Mouse (Mus musculus): ENCODE results near the gene Snx5.

Snx5 gene

GRCm38 (mm10) chr2:144270507-144271420 is at the start of gene Snx5, which contains the start of gene Mgme1:
Gene Snx5, minus strand, starts transcription at chr2:144270906.
Gene Mgme1, plus strand, starts transcription at chr2:144270663.
- DNase-seq (ENCODE audit: low spot score): peak; percentile 91

DNA sequence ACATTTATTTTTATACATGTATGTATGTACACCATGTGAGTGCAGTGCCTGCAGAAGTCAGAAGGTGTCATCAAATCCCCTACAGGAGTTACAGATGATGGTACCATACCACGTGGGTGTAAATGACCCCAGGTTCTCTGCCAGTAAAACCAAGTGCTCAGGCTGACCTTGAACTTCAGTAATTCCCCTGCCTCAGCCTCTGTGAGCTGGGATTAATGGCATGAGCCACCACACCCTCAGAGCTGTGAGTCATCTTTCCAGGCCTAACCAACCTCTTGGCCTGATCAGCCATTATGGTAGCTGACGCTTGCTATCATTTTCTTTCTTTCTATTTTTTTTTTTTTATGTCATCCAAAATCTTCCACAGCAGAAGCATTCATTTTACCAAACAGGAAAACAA is 40.7 kb upstream of the Snx5 start:
- DNase-seq (ENCODE audit: low spot score): no peak

DNA sequence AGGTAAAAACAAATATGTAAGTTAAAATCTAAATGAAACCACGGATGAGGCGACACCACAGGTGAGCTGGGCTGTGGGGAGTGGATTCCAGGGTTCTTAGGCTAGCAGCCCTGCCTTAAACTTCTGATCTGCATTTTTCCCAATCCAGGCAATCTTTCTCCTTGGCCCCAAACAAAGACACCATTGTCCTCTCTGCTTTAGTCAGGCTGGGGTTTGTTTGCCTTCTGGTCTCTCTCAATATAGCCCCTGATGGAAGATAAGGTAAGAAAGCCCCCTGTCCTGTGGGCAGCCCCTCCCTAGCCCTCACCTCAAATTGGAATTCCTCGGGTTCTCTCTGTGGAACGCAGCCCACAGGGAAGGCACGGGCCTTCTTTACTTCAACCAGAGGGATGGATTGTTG is 39.6 kb upstream of the Snx5 start:
- no peak for DNase-seq (ENCODE audit: low spot score)

- DNase-seq (ENCODE audit: low spot score): no peak
Observed at GRCm38 (mm10) chr2:144308561-144308960, 37.9 kb upstream of the Snx5 start.

GRCm38 (mm10) chr2:144305721-144306294 is 35.1 kb upstream of the Snx5 start:
- no peak for DNase-seq (ENCODE audit: low spot score)

- DNase-seq (ENCODE audit: low spot score): no peak
Observed at GRCm38 (mm10) chr2:144301101-144301500, 30.4 kb upstream of the Snx5 start.

DNA sequence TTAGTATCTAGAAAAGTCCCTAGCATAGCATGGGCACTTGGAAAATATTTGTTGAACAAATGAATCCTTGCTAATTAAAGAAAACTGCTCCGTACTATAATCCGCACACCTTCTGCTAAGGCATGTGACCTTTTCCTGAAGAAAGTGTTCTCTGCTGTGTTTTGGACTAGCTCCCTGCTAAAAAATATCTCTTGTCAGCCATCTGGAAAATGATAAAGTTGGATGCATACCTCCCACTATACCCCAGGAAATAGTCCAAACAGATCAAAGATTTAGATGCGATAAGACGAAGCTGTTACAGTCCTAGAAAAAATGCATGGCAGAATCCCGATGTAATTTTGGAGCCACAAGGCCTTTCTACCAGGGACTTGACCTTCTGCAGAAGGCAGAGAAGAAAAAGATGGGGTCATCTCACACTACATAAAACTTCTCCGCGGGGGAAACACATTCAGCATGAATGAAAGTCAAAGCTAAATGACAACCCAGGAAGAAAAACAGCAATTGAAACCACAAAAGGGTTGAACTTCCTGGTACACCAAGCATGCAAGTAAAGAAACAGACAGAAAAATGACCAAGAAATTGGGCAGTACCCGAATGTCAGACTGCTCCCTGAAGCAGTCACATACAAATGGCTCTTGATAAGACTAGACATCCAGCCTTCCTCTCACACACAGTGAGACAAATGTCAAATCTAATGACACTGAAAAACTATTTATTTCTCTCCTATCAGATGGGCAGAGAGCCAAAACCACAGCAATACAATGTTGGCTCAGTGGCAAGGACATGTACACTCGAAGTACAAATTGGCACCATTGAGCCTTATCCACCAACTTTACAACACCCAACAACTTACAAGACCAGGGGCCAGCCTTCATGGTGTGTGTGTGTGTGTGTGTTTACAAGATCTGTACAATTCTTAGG is 29.3 kb upstream of the Snx5 start:
- no peak for DNase-seq (ENCODE audit: low spot score)

GRCm38 (mm10) chr2:144295145-144295735 is 24.5 kb upstream of the Snx5 start:
- DNase-seq (ENCODE audit: low spot score): no peak

GRCm38 (mm10) chr2:144291600-144292305 is 21.0 kb upstream of the Snx5 start:
- no peak for DNase-seq (ENCODE audit: low spot score)

DNA sequence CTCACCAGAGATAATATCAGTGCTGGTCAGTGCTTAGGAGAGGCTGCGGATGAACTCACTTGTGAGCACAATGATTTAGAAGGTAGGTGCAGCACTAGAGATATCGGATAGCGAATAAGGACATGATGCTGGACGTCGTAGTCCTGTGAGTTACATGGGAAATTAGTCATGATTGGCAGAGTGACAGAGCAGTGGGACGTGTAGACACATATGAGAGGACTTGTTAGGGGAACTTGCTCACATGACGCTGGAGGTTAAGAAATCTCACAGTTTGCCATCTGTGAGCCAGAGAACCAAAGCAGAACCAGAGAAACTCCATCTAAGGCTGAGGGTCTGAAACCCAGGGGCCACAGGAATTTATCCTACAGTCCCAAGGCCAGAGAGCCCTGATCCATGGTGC is 19.6 kb upstream of the Snx5 start:
- DNase-seq (ENCODE audit: low spot score): no peak

DNA sequence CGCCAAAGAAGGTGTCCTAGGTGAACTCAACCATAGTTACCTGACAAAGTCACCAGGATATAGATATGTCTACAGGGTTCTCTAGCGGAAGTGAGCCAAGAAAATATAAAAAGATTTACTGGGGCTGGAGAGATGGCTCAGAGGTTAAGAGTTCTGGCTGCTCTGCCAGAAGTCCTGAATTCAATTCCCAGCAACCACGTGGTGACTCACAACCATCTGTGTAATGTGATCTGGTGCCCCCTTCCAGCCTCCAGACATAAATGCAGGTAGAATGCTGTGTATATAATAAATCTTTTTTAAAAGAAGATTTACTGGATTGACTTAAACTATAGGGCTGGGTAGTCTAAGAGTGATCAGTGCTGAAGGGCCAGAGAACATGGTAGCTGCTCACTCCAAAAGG is 10.7 kb upstream of the Snx5 start:
- no peak for DNase-seq (ENCODE audit: low spot score)

DNA sequence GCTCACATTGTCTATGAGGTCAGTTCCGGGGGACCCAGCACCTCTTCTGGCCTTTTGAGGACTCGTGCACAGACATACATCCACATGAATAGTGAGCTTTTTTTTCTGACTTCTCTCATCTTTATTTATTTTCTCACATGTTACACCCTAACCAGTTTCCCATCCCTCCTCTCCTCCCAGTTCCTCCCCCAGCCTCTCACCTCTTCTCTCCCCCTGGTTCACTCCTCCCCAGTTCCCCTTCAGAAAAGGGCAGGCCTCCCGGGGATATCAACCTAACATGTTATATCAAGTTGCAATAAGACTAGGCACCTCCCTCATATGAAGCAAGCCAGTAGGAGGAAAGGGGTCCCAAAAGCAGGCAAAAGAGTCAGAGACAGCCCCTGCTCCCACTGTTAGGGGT is 9.9 kb upstream of the Snx5 start:
- no peak for DNase-seq (ENCODE audit: low spot score)

DNA sequence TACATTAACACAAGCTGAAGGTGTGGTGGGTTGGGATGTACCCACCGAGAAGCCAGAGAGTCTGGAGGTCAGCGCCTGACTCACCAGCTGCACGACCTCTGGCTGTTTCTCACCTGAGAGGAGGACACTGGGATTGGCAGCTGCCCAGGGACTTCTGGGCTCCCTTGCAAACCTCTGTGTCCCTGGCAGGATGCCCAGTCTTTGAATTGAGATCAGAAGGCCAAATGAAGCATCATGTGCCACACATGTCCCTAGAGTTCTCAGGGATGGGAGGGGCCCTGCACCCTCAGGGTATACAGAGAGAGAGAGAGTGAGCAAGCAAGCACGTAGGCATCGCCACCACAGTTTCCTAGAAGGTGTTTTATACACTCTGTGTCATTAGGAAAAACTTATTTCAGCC is 9.0 kb upstream of the Snx5 start:
- no peak for DNase-seq (ENCODE audit: low spot score)

DNA sequence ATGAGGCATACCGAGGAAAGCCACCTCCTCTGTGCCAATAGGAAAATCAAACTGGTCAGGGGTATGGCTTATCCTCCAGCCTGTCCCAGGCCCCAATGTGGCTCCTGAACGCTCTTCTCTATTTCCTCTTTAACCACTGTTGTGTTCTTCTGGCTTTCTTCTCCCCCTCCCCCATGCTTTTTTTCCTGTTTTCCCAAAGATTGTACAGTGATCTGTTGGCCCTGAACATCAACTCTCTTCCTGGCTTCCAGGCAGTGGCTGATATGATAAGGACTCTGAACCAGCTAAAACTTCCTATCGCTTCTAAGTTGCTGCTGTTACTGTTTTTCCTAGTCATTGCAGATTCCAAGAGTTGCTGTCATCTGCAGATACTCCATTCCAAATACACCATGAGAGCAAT is 6.2 kb upstream of the Snx5 start:
- no peak for DNase-seq (ENCODE audit: low spot score)

GRCm38 (mm10) chr2:144274741-144275140 is 4.0 kb upstream of the Snx5 start:
- no peak for DNase-seq (ENCODE audit: low spot score)

DNA sequence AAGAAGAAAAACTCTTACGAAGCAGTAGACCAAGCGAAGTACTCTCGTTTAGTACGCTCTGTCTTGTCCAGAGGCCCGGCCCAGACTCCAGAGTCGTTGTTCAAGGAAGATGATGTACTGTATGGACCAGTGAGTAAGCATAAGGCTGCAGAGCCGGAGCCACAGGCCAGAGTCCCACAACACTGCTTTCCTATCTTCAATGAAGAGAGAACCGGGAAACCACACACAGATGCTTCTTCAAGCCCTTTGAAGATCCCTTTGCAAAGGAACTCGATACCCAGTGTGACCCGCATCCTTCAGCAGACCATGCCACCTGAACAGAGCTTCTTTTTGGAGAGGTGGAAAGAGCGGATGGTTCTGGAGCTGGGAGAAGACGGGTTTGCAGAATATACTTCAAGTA is 1.4 kb upstream of the Snx5 start:
- no peak for DNase-seq (ENCODE audit: low spot score)

DNA sequence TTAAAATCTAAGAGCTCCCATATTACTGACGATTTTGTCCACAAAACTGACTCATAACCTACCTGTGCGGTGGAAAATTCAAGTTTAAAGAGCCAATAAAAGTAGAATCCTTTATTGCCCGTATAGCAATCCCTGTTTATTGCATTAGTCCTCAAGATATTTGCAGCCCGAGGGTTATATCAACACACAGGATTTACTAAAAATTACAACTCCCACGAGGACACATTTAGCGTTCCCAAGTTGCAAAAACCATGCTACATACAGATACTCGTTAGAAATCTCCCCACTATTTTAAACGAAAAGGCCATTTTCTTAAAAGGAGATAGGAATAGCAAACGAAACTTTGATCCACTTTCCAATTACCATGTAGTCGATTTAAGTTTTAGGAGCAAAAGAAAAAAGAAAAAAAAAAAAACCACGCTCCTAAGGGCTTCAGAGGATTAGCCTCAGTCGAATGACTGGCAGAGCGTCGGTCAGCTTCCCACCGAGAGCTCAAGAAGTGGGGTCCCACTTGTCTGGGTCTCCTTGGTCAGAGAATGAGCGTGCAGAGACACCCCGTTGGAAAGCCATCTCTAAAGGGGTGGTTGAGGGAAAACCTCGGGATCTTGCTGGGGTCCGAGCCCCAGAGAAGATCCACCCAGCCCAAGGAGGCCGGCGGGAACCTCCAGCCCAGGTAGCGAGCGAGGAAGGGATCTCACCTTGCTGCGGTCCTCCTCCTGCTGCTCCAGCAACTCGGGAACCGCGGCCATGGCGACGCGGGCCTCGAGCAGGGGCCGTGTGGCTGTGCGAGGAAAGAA is 829 bp downstream of the Snx5 start:
- DNase-seq (ENCODE audit: low spot score): no peak

DNA sequence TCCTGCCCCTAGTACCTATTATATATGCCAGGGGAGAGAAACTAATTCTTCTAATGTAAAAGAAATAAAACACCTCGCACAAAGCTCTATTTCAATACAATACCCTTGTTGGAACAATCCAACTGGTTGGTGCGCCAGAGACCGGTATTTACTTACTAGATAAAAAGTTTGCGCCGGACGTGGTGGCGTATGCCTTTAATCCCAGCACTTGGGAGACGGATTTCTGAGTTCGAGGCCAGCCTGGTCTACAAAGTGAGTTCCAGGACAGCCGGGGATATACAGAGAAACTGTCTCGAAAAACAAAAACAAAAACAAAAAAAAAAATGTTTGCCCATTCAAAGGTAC is 1.4 kb downstream of the Snx5 start:
- DNase-seq (ENCODE audit: low spot score): peak; percentile 44

DNA sequence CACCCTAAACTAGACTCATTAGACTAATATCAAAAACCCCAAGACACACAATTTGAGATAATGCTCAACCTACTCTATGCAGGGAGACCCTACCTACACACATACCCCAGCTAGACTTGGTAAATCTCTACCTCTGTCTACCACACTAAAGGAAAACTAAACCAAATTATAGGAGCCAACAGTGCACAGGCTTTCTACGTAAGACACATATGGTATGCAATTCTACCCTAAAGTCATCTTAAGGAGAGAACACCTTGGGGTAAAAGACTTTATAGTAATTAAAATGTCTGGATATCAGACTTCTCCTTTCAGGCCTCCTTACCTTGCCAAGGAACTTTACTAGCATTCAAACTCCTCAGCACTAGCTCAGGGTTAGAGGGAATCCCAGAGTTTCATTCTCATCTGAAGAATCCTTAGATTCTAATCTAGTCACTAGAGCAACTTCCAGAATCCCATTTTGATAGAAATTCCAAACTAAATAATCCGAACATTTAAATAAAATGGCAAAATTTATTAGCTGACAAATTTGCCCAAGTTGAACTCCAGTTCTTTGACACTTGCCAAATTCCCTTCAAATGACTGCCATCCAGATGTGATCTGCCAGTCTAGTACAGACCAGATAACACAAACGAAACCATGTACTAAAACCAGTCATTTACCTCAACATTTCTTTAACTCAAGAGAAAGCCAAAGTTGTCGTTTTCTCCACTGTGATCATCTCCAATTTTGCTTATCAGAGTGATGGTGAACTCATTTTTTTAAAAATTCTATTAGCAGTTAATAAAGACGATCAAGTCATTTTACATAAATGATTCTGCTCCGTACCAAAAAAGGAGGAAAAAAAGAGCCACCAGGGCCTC is 2.0 kb downstream of the Snx5 start:
- DNase-seq (ENCODE audit: low spot score): no peak

GRCm38 (mm10) chr2:144267731-144268015 is 3.0 kb downstream of the Snx5 start:
- no peak for DNase-seq (ENCODE audit: low spot score)

Measured in c-Kit-positive CD71-positive TER-119-positive erythroid progenitor cells, embryonic 14.5 days (primary cell).